Mouse (Mus musculus) lung, postnatal 0 days (tissue): ENCODE results near the gene Tex14. TPM values are rescaled to one million over a fixed set of nuclear protein-coding genes. Genes with fewer than 3 reads are reported as not detected.

Experiments
- ATAC-seq: fragments of 200-750 bp; cut with Nextera tagmentation; 2 replicates; pipeline ENCODE4 v1.8.0; 2017; ENCODE audit warnings: moderate library complexity
- DNase-seq: peaks from one replicate; pipeline ENCODE4 v3.0.0-alpha.2; 2016; ENCODE audit warnings: low spot score
- H3K27ac ChIP-seq: fragments of 300-500 bp; sonication (generic); 2 replicates; pipeline ENCODE4 v1.5.1; 2014; ENCODE audit warnings: antibody characterized with exemption, mild to moderate bottlenecking, low read length, mixed read lengths
- H3K27me3 ChIP-seq: fragments of 300-500 bp; sonication (generic); replicated peaks from 2 replicates; pipeline ENCODE4 v1.6.1; 2014; ENCODE audit warnings: low read length, mixed read lengths; ENCODE audit not compliant: insufficient read depth
- H3K36me3 ChIP-seq: fragments of 300-500 bp; sonication (generic); 2 replicates; pipeline ENCODE4 v1.6.1; 2014; ENCODE audit warnings: low read length, mixed read lengths; ENCODE audit not compliant: insufficient read depth
- H3K4me1 ChIP-seq: fragments of 300-500 bp; sonication (generic); 2 replicates; pipeline ENCODE4 v1.6.1; 2014; ENCODE audit warnings: antibody characterized with exemption, low read depth, low read length, mixed read lengths; ENCODE audit not compliant: insufficient read depth
- H3K4me2 ChIP-seq: fragments of 300-500 bp; sonication (generic); replicated peaks from 2 replicates; pipeline ENCODE4 v1.6.1; 2014; ENCODE audit warnings: low read depth, mild to moderate bottlenecking, low read length, moderate library complexity, mixed read lengths
- H3K4me3 ChIP-seq: fragments of 300-500 bp; sonication (generic); 2 replicates; pipeline ENCODE4 v1.5.1; 2014; ENCODE audit warnings: low read depth, low read length
- H3K9ac ChIP-seq: fragments of 300-500 bp; sonication (generic); replicated peaks from 2 replicates; pipeline ENCODE4 v1.6.1; 2014; ENCODE audit warnings: low read depth, mild to moderate bottlenecking
- H3K9me3 ChIP-seq: fragments of 300-500 bp; sonication (generic); 2 replicates; pipeline ENCODE4 v1.6.1; 2016; ENCODE audit warnings: low read length, mixed read lengths
- CTCF ChIP-seq: IDR thresholded peaks from 2 replicates; pipeline ENCODE4 v1.5.1; 2016; ENCODE audit warnings: antibody characterized with exemption, mild to moderate bottlenecking
- EP300 ChIP-seq: IDR thresholded peaks from 2 replicates; pipeline ENCODE4 v1.6.1; 2016; ENCODE audit warnings: antibody characterized with exemption, mild to moderate bottlenecking, control low read depth
- WGBS: fragments of 180-500 bp; shearing (Covaris S2); extraction: QIAGEN DNeasy Blood & Tissue Kit; methylation state at CpG from one replicate; pipeline ENCODE4 v1.1.7; 2014; 5-methylcytosine and 5-hydroxymethylcytosine counted together
- polyA plus RNA-seq: library from polyadenylated mRNA; unstranded; fragments of >200 nt; fragmentation: Nextera tagmentation; extraction: Ambion mirVana; gene quantifications from 2 replicates; pipeline ENCODE4 v1.2.1, GENCODE M21; 2015

Gene Tex14
- polyA plus RNA-seq, 1 experiment from 2014 or later, result 1.1 TPM

DNA sequence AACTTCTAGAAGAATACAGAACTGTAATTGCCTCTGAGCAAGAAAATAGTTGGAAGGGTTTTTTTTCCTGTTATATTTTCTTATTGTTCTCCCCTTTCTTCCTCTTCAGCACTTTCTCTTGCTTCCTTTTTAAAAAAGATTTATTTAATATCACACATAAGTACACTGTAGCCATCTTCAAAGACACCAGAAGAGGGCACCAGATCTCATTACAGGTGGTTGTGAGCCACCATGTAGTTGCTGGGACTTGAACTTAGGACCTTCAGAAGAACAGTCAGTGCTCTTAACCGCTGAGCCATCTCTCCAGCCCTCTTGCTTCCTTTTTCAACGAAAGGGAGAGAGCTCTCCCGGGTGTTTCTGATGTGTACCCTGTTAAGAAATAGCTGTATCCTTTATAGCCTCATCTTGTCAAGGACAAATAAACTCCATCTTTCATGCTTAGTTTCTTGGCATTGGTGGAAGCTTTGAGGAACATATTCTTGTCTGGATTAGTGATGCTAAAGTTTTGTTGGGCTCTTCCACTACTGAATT is 79.0 kb downstream of the Tex14 start:
- TF ChIP-seq EP300 (no peak), CTCF (no peak; the same call in 1 of the 2 replicates)
- H3K4me1 ChIP-seq, result no peaks in the 10 kb centered on the region
- no peak overlapping the region for H3K27ac ChIP-seq
- DNase-seq (no peak), ATAC-seq (no peak)
- no peak overlapping the region for H3K9ac ChIP-seq
- H3K9me3 ChIP-seq, result no peaks in the 10 kb centered on the region
- no peaks in the 10 kb centered on the region for H3K36me3 ChIP-seq
- no peaks in the 10 kb centered on the region for H3K27me3 ChIP-seq
- no peak overlapping the region for H3K4me3 ChIP-seq
- H3K4me2 ChIP-seq, result no peak overlapping the region
- 78% methylated on average over 3 of the region's 3 CpGs for WGBS

DNA sequence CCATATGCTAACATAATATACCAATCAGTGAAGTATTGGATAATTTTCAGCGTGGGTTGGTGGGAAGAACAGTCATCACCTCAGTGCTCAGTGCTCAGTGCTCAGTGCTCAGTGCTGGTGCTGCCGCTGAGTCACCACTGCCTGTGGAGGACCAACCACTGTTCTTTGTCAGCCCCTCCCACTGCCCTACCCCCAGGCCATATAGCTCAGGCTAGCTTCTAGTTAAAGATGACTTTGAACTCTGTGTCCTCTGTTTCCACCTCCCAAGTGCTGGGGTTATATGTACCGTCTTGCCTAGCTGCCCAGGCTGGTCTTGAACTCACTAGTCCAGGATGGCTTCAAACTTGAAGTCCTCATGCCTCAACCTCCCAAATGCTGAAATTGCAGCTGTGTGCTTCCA is 84.1 kb downstream of the Tex14 start:
- H3K4me3 ChIP-seq, result no peak overlapping the region
- ATAC-seq (no peak), DNase-seq (no peak)
- H3K27ac ChIP-seq, result no peak overlapping the region
- H3K36me3 ChIP-seq, result no peaks in the 10 kb centered on the region
- no peaks in the 10 kb centered on the region for H3K4me1 ChIP-seq
- TF ChIP-seq CTCF (no peak), EP300 (no peak)
- H3K9me3 ChIP-seq, result no peaks in the 10 kb centered on the region
- no peak overlapping the region for H3K4me2 ChIP-seq
- no peaks in the 10 kb centered on the region for H3K27me3 ChIP-seq
- WGBS, result 83% methylated on average over 3 of the region's 3 CpGs
- no peak overlapping the region for H3K9ac ChIP-seq

DNA sequence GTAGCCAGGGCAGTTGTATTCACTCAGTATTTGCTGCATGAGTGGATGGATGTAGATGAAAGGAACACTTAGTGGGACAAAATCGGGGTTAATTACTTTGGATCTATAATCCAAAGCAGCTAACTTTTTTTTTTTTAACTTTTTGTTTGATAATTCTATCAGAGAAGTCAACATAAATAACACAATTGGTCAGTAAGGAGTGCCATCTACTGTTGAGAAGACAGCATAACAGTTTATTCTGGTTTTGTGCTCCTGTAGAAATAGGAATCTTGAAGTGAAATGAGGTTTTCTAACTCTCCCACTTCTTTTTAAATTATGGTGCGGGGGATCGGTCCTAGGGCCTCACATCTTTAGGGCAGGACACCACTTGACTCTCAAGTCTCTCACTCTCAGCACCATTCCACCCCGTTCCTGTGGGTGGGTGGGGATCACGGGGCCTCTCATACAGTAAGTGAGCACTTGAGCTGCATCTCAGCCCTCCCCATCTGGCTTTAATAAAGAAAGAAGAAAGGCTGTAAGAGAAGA is 99.9 kb downstream of the Tex14 start:
- ATAC-seq (no peak), DNase-seq (peak; percentile 75)
- Histone ChIP-seq H3K4me3 (no peak overlapping the region), H3K9ac (no peak overlapping the region), H3K36me3 (no peaks in the 10 kb centered on the region), H3K4me2 (no peak overlapping the region), H3K27ac (no peak overlapping the region), H3K27me3 (no peaks in the 10 kb centered on the region), H3K9me3 (no peaks in the 10 kb centered on the region), H3K4me1 (no peaks in the 10 kb centered on the region)
- WGBS, result 40% methylated on average over 5 of the region's 5 CpGs
- TF ChIP-seq EP300, result no peak
- TF ChIP-seq CTCF, result peak; percentile 67

DNA sequence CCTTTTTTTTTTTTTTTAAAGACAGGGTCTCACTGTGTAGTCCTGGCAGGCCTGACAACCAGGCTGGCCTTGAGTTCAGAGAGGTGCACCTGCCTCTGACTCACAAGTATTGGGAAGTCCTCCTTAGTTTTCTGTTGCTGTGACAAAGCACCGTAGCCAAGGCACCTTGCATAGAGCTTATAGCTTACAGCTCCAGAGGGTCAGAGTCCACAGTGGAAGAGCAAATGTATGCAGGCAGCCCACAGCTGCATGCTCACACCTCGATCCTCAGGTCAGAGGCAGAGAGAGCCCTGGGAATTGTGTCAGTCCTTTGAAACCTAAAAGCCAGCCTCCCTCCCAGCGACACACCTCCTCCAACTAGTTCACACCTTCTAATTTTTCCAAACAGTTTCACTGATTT is 101.6 kb downstream of the Tex14 start:
- Histone ChIP-seq H3K9me3 (no peaks in the 10 kb centered on the region), H3K27me3 (no peaks in the 10 kb centered on the region), H3K4me2 (no peak overlapping the region), H3K27ac (no peak overlapping the region), H3K4me3 (no peak overlapping the region), H3K9ac (no peak overlapping the region), H3K36me3 (no peaks in the 10 kb centered on the region), H3K4me1 (no peaks in the 10 kb centered on the region)
- ATAC-seq, result no peak
- TF ChIP-seq EP300 (no peak), CTCF (no peak)
- WGBS, result 62% methylated on average over 3 of the region's 3 CpGs
- no peak for DNase-seq

DNA sequence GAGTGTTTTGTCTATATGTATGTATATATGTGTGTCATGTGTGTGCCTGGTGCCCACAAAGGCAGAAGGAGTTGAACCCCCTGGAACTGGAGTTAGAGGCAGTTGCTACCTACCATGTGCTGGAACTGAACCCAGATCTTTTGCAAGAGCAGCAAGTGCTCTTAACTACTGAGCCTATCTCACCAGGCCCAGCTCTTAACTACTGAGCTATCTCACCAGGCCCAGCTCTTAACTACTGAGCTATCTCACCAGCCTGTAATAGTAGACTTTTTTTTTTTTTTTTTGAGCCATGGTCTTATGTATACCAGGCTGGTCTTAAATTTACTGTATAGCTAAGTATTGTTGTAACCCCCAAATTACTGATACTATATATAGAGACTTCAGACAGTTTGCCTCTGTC is 102.2 kb downstream of the Tex14 start:
- no peak for TF ChIP-seq CTCF
- TF ChIP-seq EP300, result no peak
- no peak overlapping the region for H3K27ac ChIP-seq
- H3K9me3 ChIP-seq, result no peaks in the 10 kb centered on the region
- ATAC-seq (no peak), DNase-seq (no peak)
- no peak overlapping the region for H3K4me3 ChIP-seq
- H3K36me3 ChIP-seq, result no peaks in the 10 kb centered on the region
- H3K4me2 ChIP-seq, result no peak overlapping the region
- H3K27me3 ChIP-seq, result no peaks in the 10 kb centered on the region
- H3K9ac ChIP-seq, result no peak overlapping the region
- H3K4me1 ChIP-seq, result no peaks in the 10 kb centered on the region

DNA sequence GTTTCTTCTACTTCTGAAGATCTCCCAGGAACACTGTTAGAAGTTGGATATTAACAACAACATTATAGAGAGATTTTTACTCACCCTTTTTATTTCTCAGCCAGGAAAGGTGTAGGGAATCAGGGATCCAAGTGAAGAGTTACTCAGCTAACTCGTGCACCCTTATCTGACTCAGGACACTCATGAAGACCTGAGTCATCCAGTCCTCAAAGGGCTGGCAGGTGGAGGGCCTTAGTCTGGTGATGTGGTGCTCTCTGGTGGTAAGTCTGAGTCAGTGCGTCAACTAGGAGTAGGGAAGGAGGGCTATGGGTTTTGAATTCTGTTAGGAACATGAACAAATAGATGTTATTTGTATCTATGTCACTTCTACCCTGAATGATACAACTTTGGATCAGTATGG is 114.4 kb downstream of the Tex14 start:
- no peak overlapping the region for H3K4me2 ChIP-seq

DNA sequence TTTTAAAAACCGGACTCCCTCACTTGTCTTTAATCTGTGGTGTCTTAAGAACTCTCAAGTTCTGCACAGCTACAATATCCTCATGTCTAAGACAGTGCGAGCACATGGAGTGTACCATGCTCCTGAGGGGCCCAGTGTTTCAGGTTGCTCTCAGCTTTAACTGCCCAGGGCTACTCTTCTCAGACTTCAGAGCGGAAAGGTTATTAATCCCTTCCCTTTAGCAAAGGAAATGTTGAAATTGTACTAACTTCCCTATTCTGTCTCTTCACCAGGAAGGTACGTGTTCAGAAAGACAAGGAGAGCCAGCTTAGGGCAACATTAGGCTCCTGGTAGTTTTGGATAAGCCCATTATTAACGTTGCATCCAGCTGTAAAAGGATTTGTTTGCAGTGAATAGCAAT is 118.6 kb downstream of the Tex14 start:
- H3K36me3 ChIP-seq, result no peaks in the 10 kb centered on the region
- WGBS, result 65% methylated on average over 5 of the region's 5 CpGs
- ATAC-seq (no peak), DNase-seq (no peak)
- H3K4me2 ChIP-seq, result no peak overlapping the region
- H3K27ac ChIP-seq, result no peak overlapping the region
- H3K4me1 ChIP-seq, result no peaks in the 10 kb centered on the region
- no peak overlapping the region for H3K9ac ChIP-seq
- TF ChIP-seq EP300, result no peak
- TF ChIP-seq CTCF, result no peak
- no peaks in the 10 kb centered on the region for H3K27me3 ChIP-seq
- no peaks in the 10 kb centered on the region for H3K9me3 ChIP-seq
- H3K4me3 ChIP-seq, result no peak overlapping the region

More for the DNA sequence above, 114.4 kb downstream of the Tex14 start:
- DNase-seq (peak; percentile 86), ATAC-seq (peak; percentile 86)
- Histone ChIP-seq H3K4me1 (no peaks in the 10 kb centered on the region), H3K27me3 (no peaks in the 10 kb centered on the region), H3K36me3 (no peaks in the 10 kb centered on the region), H3K27ac (no peak overlapping the region), H3K9me3 (no peaks in the 10 kb centered on the region), H3K9ac (no peak overlapping the region), H3K4me3 (no peak overlapping the region)
- WGBS, result 10% methylated on average over 2 of the region's 2 CpGs
- TF ChIP-seq EP300 (peak; percentile 68), CTCF (peak; percentile 90)
